Mouse (Mus musculus) retina, adult 2 months (tissue): ENCODE measurements around the gene Tnpo3.
A peak's percentile ranks its signal among the peaks of the same experiment; 100 is the strongest.
"Not testable (repeated sequence)": the region's sequence is repeated elsewhere in the genome, so short reads cannot be mapped to it uniquely, and the experiment has no call there.

Experiments
- DNase-seq: peaks from one replicate; pipeline ENCODE4 v3.0.0-alpha.2; 2012; ENCODE audit warnings: low read depth, low spot score

Tnpo3 gene

GRCm38 (mm10) chr6:29620840-29621543, 11.3 kb upstream of the Tnpo3 start:
- no peak for DNase-seq

- no peak for DNase-seq
These were observed 10.5 kb upstream of the Tnpo3 start for GRCm38 (mm10) chr6:29620176-29620575.

- not testable (repeated sequence) for DNase-seq
These were observed 443 bp upstream of the Tnpo3 start for GRCm38 (mm10) chr6:29610020-29610640.

- DNase-seq = no peak
These were observed 9.5 kb downstream of the Tnpo3 start for GRCm38 (mm10) chr6:29600188-29600587.

- no peak for DNase-seq
These were observed 14.0 kb downstream of the Tnpo3 start for GRCm38 (mm10) chr6:29595656-29596055.

GRCm38 (mm10) chr6:29581202-29581601, 28.5 kb downstream of the Tnpo3 start:
- no peak for DNase-seq

GRCm38 (mm10) chr6:29580770-29581169, 28.9 kb downstream of the Tnpo3 start:
- DNase-seq = no peak

GRCm38 (mm10) chr6:29576388-29576787, 33.3 kb downstream of the Tnpo3 start:
- DNase-seq = not testable (repeated sequence)

GRCm38 (mm10) chr6:29557112-29557511, 52.6 kb downstream of the Tnpo3 start:
- no peak for DNase-seq

GRCm38 (mm10) chr6:29552526-29552925, 57.2 kb downstream of the Tnpo3 start:
- no peak for DNase-seq

- DNase-seq = no peak
These were observed 61.6 kb downstream of the Tnpo3 start for GRCm38 (mm10) chr6:29548086-29548485.

- DNase-seq = no peak
These were observed 62.1 kb downstream of the Tnpo3 start for GRCm38 (mm10) chr6:29547582-29547981.

GRCm38 (mm10) chr6:29545611-29546010, 64.1 kb downstream of the Tnpo3 start:
- DNase-seq = no peak

- DNase-seq = no peak
These were observed 68.7 kb downstream of the Tnpo3 start for GRCm38 (mm10) chr6:29540956-29541355.

- peak; percentile 29 for DNase-seq
These were observed 69.5 kb downstream of the Tnpo3 start for GRCm38 (mm10) chr6:29540223-29540622.

- DNase-seq = no peak
These were observed 70.2 kb downstream of the Tnpo3 start for GRCm38 (mm10) chr6:29539502-29539901.

- no peak for DNase-seq
These were observed 72.5 kb downstream of the Tnpo3 start for GRCm38 (mm10) chr6:29537221-29537620.

GRCm38 (mm10) chr6:29536651-29537193, 73.0 kb downstream of the Tnpo3 start:
- DNase-seq = no peak

GRCm38 (mm10) chr6:29535316-29535715, 74.4 kb downstream of the Tnpo3 start:
- DNase-seq = no peak

- no peak for DNase-seq
These were observed 79.6 kb downstream of the Tnpo3 start for GRCm38 (mm10) chr6:29530050-29530449.

GRCm38 (mm10) chr6:29529444-29529820, 80.3 kb downstream of the Tnpo3 start:
- DNase-seq = no peak

- no peak for DNase-seq
These were observed 80.9 kb downstream of the Tnpo3 start for GRCm38 (mm10) chr6:29528561-29529443.
